Mouse (Mus musculus): ENCODE data around the gene Gm5538. TPM values are rescaled to one million over a fixed set of nuclear protein-coding genes. Genes with fewer than 3 reads are reported as not detected.

The Gm5538 gene
- not detected for total RNA-seq (2022)

DNA sequence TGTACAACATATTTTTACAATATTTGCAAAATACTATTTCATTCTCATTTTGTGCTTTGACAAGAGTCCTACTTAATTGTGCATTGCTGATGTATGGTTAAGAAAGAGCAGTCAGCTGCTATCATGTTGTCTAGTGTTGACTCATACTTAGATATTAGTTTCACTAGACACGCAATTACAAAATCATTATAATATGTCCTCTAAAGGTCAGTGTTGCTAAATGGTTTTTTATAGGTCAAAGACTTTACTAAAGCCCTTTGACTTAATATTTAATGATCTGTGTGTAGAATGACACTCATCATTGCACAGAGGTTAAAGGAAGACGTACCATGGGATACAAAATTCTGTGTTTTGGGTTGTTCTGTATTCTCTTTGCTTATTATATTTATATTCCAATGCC lies at the start of gene Gm5538:
Gene Gm5538 (plus strand): TSS at position 301 of the 400 bp plus-strand sequence.
- no peak for DNase-seq (ENCODE audit: low spot score in 2 of 2)

- DNase-seq (ENCODE audit: low spot score in 2 of 2) = no peak
These were observed 32.2 kb upstream of the Gm5538 start for GRCm38 (mm10) chr3:59697391-59697790.

DNA sequence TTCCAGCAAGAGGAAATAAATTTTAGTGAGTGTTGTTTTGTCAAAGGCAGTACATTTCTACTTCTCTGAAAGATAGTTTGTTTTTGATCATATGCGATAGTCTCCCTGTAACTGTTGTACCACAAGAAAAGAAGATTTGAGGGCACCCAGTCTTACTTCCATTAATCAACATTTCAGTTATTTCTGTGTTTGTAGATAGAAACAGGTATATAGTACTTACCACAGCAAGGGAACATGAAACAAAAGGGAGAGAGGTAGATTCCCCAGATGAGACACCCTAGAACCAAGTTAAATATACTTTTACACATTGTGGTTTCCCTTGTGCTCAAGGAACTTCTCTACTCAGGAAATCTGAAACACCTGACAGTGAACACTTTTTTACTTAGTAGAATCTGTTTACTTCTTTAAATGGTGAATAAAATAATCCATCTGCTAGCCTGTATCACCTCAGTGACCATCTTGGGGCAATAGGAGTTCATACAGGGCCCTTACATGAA lies 26.9 kb upstream of the Gm5538 start:
- no peak for DNase-seq (ENCODE audit: low spot score in 2 of 2)

GRCm38 (mm10) chr3:59739866-59740265 lies 10.3 kb downstream of the Gm5538 start:
- DNase-seq (ENCODE audit: low spot score in 2 of 2) = no peak

DNA sequence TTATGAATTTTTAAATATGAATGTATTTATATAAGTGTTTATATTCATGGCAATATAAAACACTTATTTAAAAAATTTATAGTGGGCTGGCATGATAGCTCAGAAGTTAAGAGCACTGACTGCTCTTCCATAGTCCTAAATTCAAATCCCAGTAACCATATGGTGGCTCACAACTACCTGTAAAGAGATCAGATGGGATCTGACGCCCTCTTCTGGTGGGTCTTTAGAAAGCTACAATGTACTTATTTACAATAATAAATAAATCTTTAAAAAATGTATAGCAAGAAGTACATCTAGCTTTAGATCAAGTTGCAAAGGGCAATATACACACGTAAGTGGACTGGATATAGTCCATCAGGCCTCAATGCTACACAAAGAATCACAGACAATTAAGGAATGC lies 14.6 kb downstream of the Gm5538 start:
- no peak for DNase-seq (ENCODE audit: low spot score in 2 of 2)

Other genes with a start within 250 kb of the Gm5538 start
- not detected for gene Gm8298, start 131.3 kb downstream of the Gm5538 start, total RNA-seq (2022)
- not detected for gene C130079G13Rik, start 195.4 kb downstream of the Gm5538 start, total RNA-seq (2022)